Mouse (Mus musculus) lung, embryonic 16.5 days (tissue): Measurements from ENCODE around the gene Urgcp. TPM values are rescaled to one million over a fixed set of nuclear protein-coding genes. Genes with fewer than 3 reads are reported as not detected.

Experiments used
- ATAC-seq: fragments of 200-750 bp; cut with Nextera tagmentation; 2 replicates; pipeline ENCODE4 v1.8.0; 2017; ENCODE audit warnings: low read depth, mild to moderate bottlenecking, moderate library complexity
- H3K27ac ChIP-seq: fragments of 300-500 bp; sonication (generic); 2 replicates; pipeline ENCODE4 v1.5.1; 2014; ENCODE audit warnings: mild to moderate bottlenecking, control low read depth, low read length
- H3K27me3 ChIP-seq: fragments of 300-500 bp; sonication (generic); 2 replicates; pipeline ENCODE4 v1.6.1; 2014; ENCODE audit warnings: low read depth, low read length, mixed read lengths; ENCODE audit not compliant: control insufficient read depth, insufficient read depth
- H3K36me3 ChIP-seq: fragments of 300-500 bp; sonication (generic); 2 replicates; pipeline ENCODE4 v1.6.1; 2014; ENCODE audit warnings: low read length; ENCODE audit not compliant: control insufficient read depth, insufficient read depth
- H3K4me1 ChIP-seq: fragments of 300-500 bp; sonication (generic); replicated peaks from 2 replicates; pipeline ENCODE4 v1.6.1; 2014; ENCODE audit warnings: low read length, mixed read lengths; ENCODE audit not compliant: control insufficient read depth, insufficient read depth
- H3K4me2 ChIP-seq: fragments of 300-500 bp; sonication (generic); 2 replicates; pipeline ENCODE4 v1.6.1; 2014; ENCODE audit warnings: low read depth, low read length, control low read depth
- H3K4me3 ChIP-seq: fragments of 300-500 bp; sonication (generic); 2 replicates; pipeline ENCODE4 v1.5.1; 2014; ENCODE audit warnings: mild to moderate bottlenecking, low read length, control low read depth
- H3K9ac ChIP-seq: fragments of 300-500 bp; sonication (generic); 2 replicates; pipeline ENCODE4 v1.6.1; 2014; ENCODE audit warnings: low read length, control low read depth
- H3K9me3 ChIP-seq: fragments of 300-500 bp; sonication (generic); 2 replicates; pipeline ENCODE4 v1.6.1; 2016; ENCODE audit warnings: low read length; ENCODE audit not compliant: control insufficient read depth
- WGBS: fragments of 180-500 bp; shearing (Covaris S2); extraction: QIAGEN DNeasy Blood & Tissue Kit; methylation state at CpG from one replicate; pipeline ENCODE4 v1.1.7; 2014; 5-methylcytosine and 5-hydroxymethylcytosine counted together
- polyA plus RNA-seq: library from polyadenylated mRNA; unstranded; fragments of >200 nt; fragmentation: Nextera tagmentation; extraction: Ambion mirVana; gene quantifications from 2 replicates; pipeline ENCODE4 v1.2.1, GENCODE M21; 2015

Gene Urgcp
- polyA plus RNA-seq, 1 experiment from 2014 or later, result 26.0 TPM

DNA sequence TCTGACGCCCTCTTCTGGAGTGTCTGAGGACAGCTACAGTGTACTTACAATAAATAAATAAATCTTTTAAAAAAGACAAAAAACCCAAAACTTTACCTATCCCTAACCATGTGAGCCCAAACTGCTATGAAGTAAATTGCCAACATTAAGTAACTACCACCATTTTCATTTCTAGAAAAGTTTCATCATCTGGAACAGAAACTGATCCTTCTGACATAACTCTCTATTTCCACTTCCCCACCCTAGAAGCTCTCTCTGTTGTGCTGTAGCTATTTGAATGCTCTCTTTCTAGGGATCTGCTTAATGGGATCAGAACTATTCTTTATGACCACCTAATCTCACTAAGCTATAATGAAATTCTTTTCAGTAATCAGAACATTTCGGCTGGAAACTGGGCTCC, 17.2 kb downstream of the Urgcp start:
- H3K4me1 ChIP-seq, result 0 out of 2 replicates have a peak, but pooled peaks cover 2% of the 10 kb centered on the region

DNA sequence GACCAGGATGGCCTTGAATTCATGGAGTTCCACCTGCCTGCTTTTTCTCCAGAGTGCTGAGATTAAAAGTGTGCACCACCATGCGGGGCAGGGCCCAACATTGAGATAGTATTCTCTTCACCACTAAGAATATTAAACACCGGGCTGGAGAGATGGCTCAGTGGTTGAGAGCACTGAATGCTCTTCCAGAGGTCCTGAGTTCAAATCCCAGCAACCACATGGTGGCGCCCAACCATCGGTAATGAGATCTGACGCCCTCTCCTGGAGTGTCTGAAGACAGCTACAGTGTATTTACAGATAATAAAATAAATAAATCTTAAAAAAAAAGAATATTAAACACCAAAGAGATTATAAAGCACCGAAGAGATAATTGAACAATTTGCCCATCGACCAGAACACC, 20.1 kb downstream of the Urgcp start:
- H3K9ac ChIP-seq, result no peak overlapping the region
- no peaks in the 10 kb centered on the region for H3K9me3 ChIP-seq
- H3K4me3 ChIP-seq, result no peak overlapping the region
- no peak for ATAC-seq
- no peaks in the 10 kb centered on the region for H3K27me3 ChIP-seq
- H3K4me2 ChIP-seq, result no peak overlapping the region
- no peak overlapping the region for H3K27ac ChIP-seq
- peaks cover 2% of the 10 kb centered on the region; the same call in 1 of the 2 replicates for H3K4me1 ChIP-seq
- H3K36me3 ChIP-seq, result no peaks in the 10 kb centered on the region
- WGBS, result 69% methylated on average over 7 of the region's 7 CpGs

More for the DNA sequence above, 17.2 kb downstream of the Urgcp start:
- Histone ChIP-seq H3K9ac (no peak overlapping the region), H3K4me3 (no peak overlapping the region), H3K4me2 (no peak overlapping the region), H3K27ac (no peak overlapping the region), H3K9me3 (no peaks in the 10 kb centered on the region), H3K27me3 (no peaks in the 10 kb centered on the region), H3K36me3 (no peaks in the 10 kb centered on the region)
- WGBS, result 80% methylated on average over 2 of the region's 2 CpGs
- no peak for ATAC-seq

DNA sequence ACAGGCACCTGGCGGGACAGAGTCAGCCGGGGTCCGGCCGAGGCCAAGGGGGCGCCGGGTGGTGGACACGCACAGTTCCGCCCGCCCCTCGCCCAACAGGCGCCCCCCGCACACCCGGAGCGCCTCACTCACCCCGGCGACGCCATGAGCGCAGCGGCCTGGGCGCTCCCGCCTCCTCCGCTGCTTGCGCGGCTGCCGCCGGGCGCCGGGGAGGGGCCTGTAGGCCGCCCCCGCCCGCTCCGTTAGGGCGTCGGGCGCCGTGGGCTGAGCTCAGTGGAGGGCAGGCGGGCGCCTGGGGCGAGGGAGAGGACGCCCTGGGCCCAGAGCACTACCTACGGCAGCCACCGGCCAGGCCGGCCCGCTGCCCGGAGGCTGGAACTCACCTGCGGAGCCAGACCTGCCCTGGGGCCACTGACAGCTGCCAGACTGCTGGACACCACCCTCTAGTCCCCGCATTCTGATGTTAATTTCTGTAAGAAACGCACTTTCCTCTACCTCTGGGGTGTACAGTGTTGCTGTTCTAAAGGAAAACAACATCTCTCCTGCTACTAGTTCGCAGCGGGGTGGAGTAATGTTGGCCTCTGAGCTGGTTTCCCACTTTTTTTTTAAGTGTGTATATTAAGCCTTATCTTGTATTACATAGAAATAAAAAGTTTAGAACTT, 21.1 kb downstream of the Urgcp start:
- Histone ChIP-seq H3K4me2 (peak overlapping the region; percentile 85), H3K36me3 (no peaks in the 10 kb centered on the region), H3K27ac (peak overlapping the region; percentile 75), H3K9ac (peak overlapping the region; percentile 92), H3K4me3 (peak overlapping the region; percentile 94), H3K27me3 (no peaks in the 10 kb centered on the region), H3K9me3 (no peaks in the 10 kb centered on the region), H3K4me1 (peaks cover 2% of the 10 kb centered on the region; the same call in 1 of the 2 replicates)
- WGBS, result under 1% methylated on average over 19 of the region's 50 CpGs
- ATAC-seq, result peak; percentile 97

DNA sequence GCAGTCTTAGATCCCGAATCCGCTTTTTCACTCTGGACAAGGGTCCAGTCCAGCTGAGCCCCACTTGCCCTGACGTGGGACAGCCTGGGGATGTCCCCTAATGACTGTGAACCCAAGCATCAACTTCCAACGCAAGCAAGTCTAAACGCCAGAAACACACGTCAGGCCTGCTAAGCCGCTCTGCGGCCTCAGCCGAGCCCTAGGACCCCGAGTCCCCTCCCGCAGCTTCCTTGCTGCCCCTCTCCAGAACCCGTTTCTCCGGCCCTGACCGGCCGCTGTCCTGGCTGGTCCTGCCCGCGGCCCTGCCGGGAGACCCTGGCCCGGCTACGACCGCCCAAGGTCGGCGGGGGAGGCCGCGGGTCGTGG, 21.6 kb downstream of the Urgcp start:
- peak overlapping the region; percentile 92 for H3K9ac ChIP-seq
- no peaks in the 10 kb centered on the region for H3K36me3 ChIP-seq
- ATAC-seq, result peak; percentile 77
- under 1% methylated on average over 22 of the region's 26 CpGs for WGBS
- peak overlapping the region; percentile 94 for H3K4me3 ChIP-seq
- peak overlapping the region; percentile 85 for H3K4me2 ChIP-seq
- H3K27ac ChIP-seq, result peak overlapping the region; percentile 75
- H3K9me3 ChIP-seq, result no peaks in the 10 kb centered on the region
- peaks cover 2% of the 10 kb centered on the region; the same call in 1 of the 2 replicates for H3K4me1 ChIP-seq
- H3K27me3 ChIP-seq, result no peaks in the 10 kb centered on the region

DNA sequence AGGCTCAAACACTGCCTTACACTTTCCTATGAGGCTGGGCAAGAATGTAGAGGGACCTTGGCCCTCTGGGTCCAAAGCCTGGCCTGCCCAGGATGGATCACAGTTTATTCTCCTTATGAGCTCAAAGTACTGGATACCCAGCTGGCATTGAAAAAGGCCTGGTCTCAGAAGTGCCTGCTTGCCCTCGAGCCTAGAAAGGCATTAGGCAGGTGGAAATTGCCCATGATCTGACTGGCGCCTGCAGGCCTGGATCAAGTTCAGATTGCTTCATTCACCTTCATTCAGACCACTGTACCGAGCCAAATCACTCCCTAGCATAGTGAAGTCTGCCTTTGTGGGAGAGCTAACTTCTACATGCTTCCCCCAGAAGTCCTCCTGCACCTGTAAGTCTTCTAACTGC, 22.3 kb downstream of the Urgcp start:
- no peak for ATAC-seq
- Histone ChIP-seq H3K4me2 (peak overlapping the region; percentile 85; the same call in 1 of the 2 replicates), H3K27me3 (no peaks in the 10 kb centered on the region), H3K4me1 (peaks cover 2% of the 10 kb centered on the region; the same call in 1 of the 2 replicates), H3K27ac (no peak overlapping the region), H3K36me3 (no peaks in the 10 kb centered on the region), H3K9me3 (no peaks in the 10 kb centered on the region), H3K9ac (0 out of 2 replicates have a peak overlapping the region, but pooled peaks have one; percentile 35), H3K4me3 (no peak overlapping the region)
- WGBS, result 57% methylated on average over 3 of the region's 3 CpGs

DNA sequence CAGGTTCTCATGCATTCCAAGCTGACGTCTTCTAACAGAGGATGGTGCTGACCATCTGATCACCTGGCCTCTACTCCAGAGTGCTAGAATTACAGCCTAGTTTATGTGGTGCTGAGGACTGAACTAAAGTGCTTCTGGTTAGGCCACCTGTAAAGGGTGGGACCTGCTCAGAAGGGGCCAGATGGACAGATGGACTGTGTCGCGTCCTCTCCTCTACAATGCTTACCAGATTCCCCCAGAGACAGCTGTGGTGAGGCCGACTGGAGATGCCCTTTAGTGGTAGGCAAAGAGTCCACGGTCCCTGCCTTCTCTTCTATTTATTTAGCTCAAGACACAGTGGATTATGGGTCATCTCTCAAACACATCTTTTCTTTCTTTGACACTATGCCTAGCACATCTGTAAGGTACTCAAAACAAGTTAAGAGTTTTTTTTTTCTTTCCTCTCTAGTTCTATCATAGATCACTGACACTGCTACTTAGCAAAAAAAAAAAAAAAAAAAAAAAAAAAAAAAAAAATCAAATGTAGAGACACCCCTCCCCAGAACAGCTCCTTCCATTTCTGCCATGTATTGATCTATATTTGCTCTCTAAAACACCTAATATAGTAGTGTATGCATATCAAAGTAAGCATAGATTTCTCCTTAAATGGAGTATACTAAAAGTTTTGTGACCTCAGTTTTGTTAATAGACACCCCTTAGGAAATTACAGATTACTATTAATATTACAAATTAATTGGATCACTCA, 23.1 kb downstream of the Urgcp start:
- Histone ChIP-seq H3K4me3 (no peak overlapping the region), H3K9ac (no peak overlapping the region), H3K27me3 (no peaks in the 10 kb centered on the region), H3K9me3 (no peaks in the 10 kb centered on the region), H3K27ac (no peak overlapping the region), H3K36me3 (no peaks in the 10 kb centered on the region), H3K4me2 (no peak overlapping the region), H3K4me1 (peaks cover 2% of the 10 kb centered on the region; the same call in 1 of the 2 replicates)
- WGBS, result 70% methylated on average over 5 of the region's 5 CpGs
- ATAC-seq, result no peak

DNA sequence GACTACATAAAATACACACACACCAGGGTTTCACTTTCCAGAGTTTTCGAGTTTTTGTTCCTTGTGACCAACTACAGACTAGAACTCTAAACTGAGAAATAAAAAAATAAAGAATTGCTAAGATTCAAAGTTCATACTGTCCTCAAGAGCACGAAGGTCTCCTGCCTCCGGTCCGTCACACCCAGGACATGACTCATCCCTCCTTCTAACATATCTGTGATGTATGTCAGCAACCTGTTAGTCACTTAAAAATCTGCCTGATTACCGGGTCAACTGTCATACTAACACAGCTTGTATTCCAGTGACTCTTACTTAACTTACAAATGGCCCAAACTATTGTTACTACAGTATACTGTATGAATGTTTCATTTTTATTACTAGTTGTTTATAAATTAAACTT, 25.0 kb downstream of the Urgcp start:
- H3K36me3 ChIP-seq, result no peaks in the 10 kb centered on the region
- no peak for ATAC-seq
- H3K27me3 ChIP-seq, result no peaks in the 10 kb centered on the region
- WGBS, result 79% methylated on average over 5 of the region's 5 CpGs
- H3K4me1 ChIP-seq, result peaks cover 2% of the 10 kb centered on the region; the same call in 1 of the 2 replicates
- H3K27ac ChIP-seq, result no peak overlapping the region
- no peak overlapping the region for H3K9ac ChIP-seq
- H3K4me2 ChIP-seq, result no peak overlapping the region
- H3K9me3 ChIP-seq, result no peaks in the 10 kb centered on the region
- no peak overlapping the region for H3K4me3 ChIP-seq

DNA sequence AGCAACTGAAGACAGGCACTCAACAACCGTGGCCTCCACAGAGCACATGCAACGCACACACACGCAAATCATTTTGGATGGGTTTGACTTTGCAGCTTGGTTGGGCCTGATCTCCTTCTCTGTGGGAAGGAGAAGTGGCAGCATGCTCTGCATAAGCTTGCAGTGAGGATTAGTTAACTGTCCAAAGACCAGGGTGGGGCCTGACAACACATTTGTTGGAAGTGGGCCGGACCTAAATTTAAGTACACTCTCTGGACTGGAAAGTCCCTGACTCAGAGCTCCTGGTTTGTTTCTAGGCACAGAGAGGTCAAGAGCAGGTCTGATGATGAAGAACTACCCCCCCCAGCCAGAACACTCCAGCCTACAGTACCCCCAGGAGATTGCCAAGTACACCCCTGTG, 27.9 kb downstream of the Urgcp start:
- no peak overlapping the region for H3K27ac ChIP-seq
- H3K4me3 ChIP-seq, result no peak overlapping the region
- no peaks in the 10 kb centered on the region for H3K9me3 ChIP-seq
- ATAC-seq, result no peak
- H3K4me2 ChIP-seq, result no peak overlapping the region
- no peaks in the 10 kb centered on the region for H3K4me1 ChIP-seq
- no peaks in the 10 kb centered on the region for H3K27me3 ChIP-seq
- H3K36me3 ChIP-seq, result no peaks in the 10 kb centered on the region
- no peak overlapping the region for H3K9ac ChIP-seq
- 90% methylated on average over 4 of the region's 4 CpGs for WGBS

DNA sequence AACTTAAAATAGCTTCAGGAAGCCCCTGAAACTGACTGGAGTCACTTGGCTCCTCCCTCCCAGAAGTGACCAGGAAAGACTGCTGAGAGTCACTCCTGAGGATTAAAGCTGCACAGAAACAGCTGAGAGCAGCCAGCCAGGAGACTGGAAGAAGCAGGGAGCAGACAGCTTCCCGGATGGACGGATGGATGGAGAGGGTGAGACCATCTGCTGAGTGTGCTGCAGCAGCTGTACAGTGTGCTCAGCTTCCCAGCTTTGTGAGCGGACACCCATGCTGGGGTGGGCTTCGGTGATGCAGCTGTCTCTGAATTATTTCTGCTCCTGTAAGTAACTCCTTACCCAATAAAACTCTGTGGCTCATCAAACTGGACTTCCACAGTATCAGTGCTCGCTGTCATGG, 29.8 kb downstream of the Urgcp start:
- ATAC-seq, result no peak
- Histone ChIP-seq H3K4me3 (no peak overlapping the region), H3K4me2 (no peak overlapping the region), H3K9ac (no peak overlapping the region), H3K4me1 (no peaks in the 10 kb centered on the region), H3K9me3 (no peaks in the 10 kb centered on the region), H3K36me3 (no peaks in the 10 kb centered on the region), H3K27me3 (no peaks in the 10 kb centered on the region), H3K27ac (no peak overlapping the region)
- WGBS, result 60% methylated on average over 5 of the region's 5 CpGs
